Mouse (Mus musculus) embryo, embryonic 11.5 days (tissue): ENCODE measurements around the gene Neb.
"Not testable (repeated sequence)": the region's sequence is repeated elsewhere in the genome, so short reads cannot be mapped to it uniquely, and the experiment has no call there.

Source experiments
- DNase-seq: peaks from one replicate; pipeline ENCODE4 v3.0.0-alpha.2; 2012; ENCODE audit warnings: low read depth, low spot score

Neb gene

GRCm38 (mm10) chr2:52193629-52194028, 184.6 kb downstream of the Neb start:
- no peak for DNase-seq

GRCm38 (mm10) chr2:52179678-52180077, 198.6 kb downstream of the Neb start:
- DNase-seq = no peak

GRCm38 (mm10) chr2:52177726-52178125, 200.5 kb downstream of the Neb start:
- no peak for DNase-seq

- no peak for DNase-seq
These were observed 201.1 kb downstream of the Neb start for GRCm38 (mm10) chr2:52177184-52177583.

GRCm38 (mm10) chr2:52176537-52176936, 201.7 kb downstream of the Neb start:
- DNase-seq = no peak

- no peak for DNase-seq
These were observed 203.3 kb downstream of the Neb start for GRCm38 (mm10) chr2:52174951-52175350.

GRCm38 (mm10) chr2:52169243-52170005, 208.8 kb downstream of the Neb start:
- DNase-seq = no peak

- no peak for DNase-seq
These were observed 225.2 kb downstream of the Neb start for GRCm38 (mm10) chr2:52153064-52153463.

GRCm38 (mm10) chr2:52133351-52133750, 244.9 kb downstream of the Neb start:
- DNase-seq = no peak

- not testable (repeated sequence) for DNase-seq
These were observed 246.9 kb downstream of the Neb start for GRCm38 (mm10) chr2:52131370-52131769.

GRCm38 (mm10) chr2:52114086-52114485, 264.2 kb downstream of the Neb start:
- DNase-seq = peak; percentile 7
